Mouse (Mus musculus): ENCODE measurements around the gene Celf5. TPM values are rescaled to one million over a fixed set of nuclear protein-coding genes. Genes with fewer than 3 reads are reported as not detected.

Gene Celf5
- 1.7 TPM in 2 replicates for polyA plus RNA-seq (2015; fragmentation: Nextera tagmentation; extraction: Ambion mirVana)

GRCm38 (mm10) chr10:81482533-81482889 lies at the start of gene Celf5:
Celf5 (minus strand) TSS chr10:81482709.
- peak within 1 kb of the TSS; percentile 55 for H3K9ac ChIP-seq
- ATAC-seq: peak; percentile 82
- peak within 1 kb of the TSS; percentile 85 for H3K4me2 ChIP-seq (replicated peaks)
- 0 out of 2 replicates have a peak, but pooled peaks cover 8% of the 10 kb centered on the region for H3K4me1 ChIP-seq (replicated peaks)
- WGBS: under 1% methylated on average over 36 of the region's 36 CpGs
- H3K4me3 ChIP-seq (replicated peaks): peak within 1 kb of the TSS; percentile 46
- H3K9me3 ChIP-seq: no peaks in the 10 kb centered on the region
- H3K36me3 ChIP-seq: peaks cover 10% of the 10 kb centered on the region; the same call in 1 of the 2 replicates
- H3K27me3 ChIP-seq (replicated peaks): peaks cover 23% of the 10 kb centered on the region
- no peak within 1 kb of the TSS for H3K27ac ChIP-seq

- ATAC-seq: 0 out of 2 replicates have a peak, but pooled peaks have one; percentile 35
- no peak overlapping the region for H3K27ac ChIP-seq
- H3K27me3 ChIP-seq (replicated peaks): no peaks in the 10 kb centered on the region
- 11% methylated on average over 14 of the region's 14 CpGs for WGBS
- peaks cover 13% of the 10 kb centered on the region for H3K4me1 ChIP-seq (replicated peaks)
- H3K9ac ChIP-seq: no peak overlapping the region
- H3K36me3 ChIP-seq: peaks cover 26% of the 10 kb centered on the region
- no peaks in the 10 kb centered on the region for H3K9me3 ChIP-seq
- H3K4me2 ChIP-seq (replicated peaks): no peak overlapping the region
- H3K4me3 ChIP-seq (replicated peaks): no peak overlapping the region
These were observed 44.3 kb upstream of the Celf5 start for GRCm38 (mm10) chr10:81526779-81527178.

- Histone ChIP-seq H3K4me2 (replicated peaks) (no peak overlapping the region), H3K9me3 (no peaks in the 10 kb centered on the region), H3K4me1 (replicated peaks) (peaks cover 13% of the 10 kb centered on the region), H3K27ac (no peak overlapping the region), H3K4me3 (replicated peaks) (no peak overlapping the region), H3K27me3 (replicated peaks) (no peaks in the 10 kb centered on the region), H3K36me3 (peaks cover 13% of the 10 kb centered on the region), H3K9ac (no peak overlapping the region)
- WGBS: 50% methylated on average over 13 of the region's 13 CpGs
- ATAC-seq: no peak
These were observed 42.6 kb upstream of the Celf5 start for GRCm38 (mm10) chr10:81525017-81525694.

GRCm38 (mm10) chr10:81524051-81524605 lies 41.6 kb upstream of the Celf5 start, which contains the start of gene Gna15:
Gna15 (minus strand) TSS chr10:81524225.
- Histone ChIP-seq H3K4me3 (replicated peaks) (no peak within 1 kb of the TSS), H3K27ac (peak within 1 kb of the TSS; percentile 27; the same call in 1 of the 2 replicates), H3K9ac (no peak within 1 kb of the TSS), H3K36me3 (peaks cover 5% of the 10 kb centered on the region), H3K9me3 (no peaks in the 10 kb centered on the region), H3K4me1 (replicated peaks) (peaks cover 18% of the 10 kb centered on the region), H3K27me3 (replicated peaks) (no peaks in the 10 kb centered on the region), H3K4me2 (replicated peaks) (peak within 1 kb of the TSS; percentile 30)
- peak; percentile 42 for ATAC-seq
- WGBS: 16% methylated on average over 9 of the region's 9 CpGs

- 16% methylated on average over 19 of the region's 19 CpGs for WGBS
- no peaks in the 10 kb centered on the region for H3K36me3 ChIP-seq
- ATAC-seq: no peak
- H3K4me2 ChIP-seq (replicated peaks): peak overlapping the region; percentile 30
- H3K27ac ChIP-seq: peak overlapping the region; percentile 27; the same call in 1 of the 2 replicates
- no peaks in the 10 kb centered on the region for H3K27me3 ChIP-seq (replicated peaks)
- H3K9me3 ChIP-seq: no peaks in the 10 kb centered on the region
- no peak overlapping the region for H3K4me3 ChIP-seq (replicated peaks)
- no peak overlapping the region for H3K9ac ChIP-seq
- peaks cover 18% of the 10 kb centered on the region for H3K4me1 ChIP-seq (replicated peaks)
These were observed 41.1 kb upstream of the Celf5 start for GRCm38 (mm10) chr10:81523570-81523969.

GRCm38 (mm10) chr10:81523142-81523541 lies 40.6 kb upstream of the Celf5 start:
- no peak overlapping the region for H3K4me3 ChIP-seq (replicated peaks)
- H3K4me1 ChIP-seq (replicated peaks): peaks cover 18% of the 10 kb centered on the region
- H3K9ac ChIP-seq: no peak overlapping the region
- no peaks in the 10 kb centered on the region for H3K9me3 ChIP-seq
- H3K36me3 ChIP-seq: no peaks in the 10 kb centered on the region
- ATAC-seq: no peak
- no peak overlapping the region for H3K27ac ChIP-seq
- H3K27me3 ChIP-seq (replicated peaks): no peaks in the 10 kb centered on the region
- WGBS: 77% methylated on average over 6 of the region's 6 CpGs
- peak overlapping the region; percentile 30 for H3K4me2 ChIP-seq (replicated peaks)

- H3K27ac ChIP-seq: no peak overlapping the region
- peaks cover 14% of the 10 kb centered on the region for H3K4me1 ChIP-seq (replicated peaks)
- ATAC-seq: no peak
- no peak overlapping the region for H3K4me3 ChIP-seq (replicated peaks)
- no peaks in the 10 kb centered on the region for H3K9me3 ChIP-seq
- no peak overlapping the region for H3K4me2 ChIP-seq (replicated peaks)
- no peaks in the 10 kb centered on the region for H3K27me3 ChIP-seq (replicated peaks)
- WGBS: 68% methylated on average over 3 of the region's 3 CpGs
- no peak overlapping the region for H3K9ac ChIP-seq
- no peaks in the 10 kb centered on the region for H3K36me3 ChIP-seq
These were observed 37.5 kb upstream of the Celf5 start for GRCm38 (mm10) chr10:81519978-81520365.

GRCm38 (mm10) chr10:81519227-81519977 lies 36.9 kb upstream of the Celf5 start:
- no peak overlapping the region for H3K27ac ChIP-seq
- H3K9ac ChIP-seq: no peak overlapping the region
- no peaks in the 10 kb centered on the region for H3K9me3 ChIP-seq
- no peak overlapping the region for H3K4me2 ChIP-seq (replicated peaks)
- no peaks in the 10 kb centered on the region for H3K27me3 ChIP-seq (replicated peaks)
- ATAC-seq: no peak
- no peaks in the 10 kb centered on the region for H3K36me3 ChIP-seq
- H3K4me3 ChIP-seq (replicated peaks): no peak overlapping the region
- 78% methylated on average over 6 of the region's 6 CpGs for WGBS
- peaks cover 10% of the 10 kb centered on the region for H3K4me1 ChIP-seq (replicated peaks)

GRCm38 (mm10) chr10:81518546-81518945 lies 36.0 kb upstream of the Celf5 start:
- no peak overlapping the region for H3K27ac ChIP-seq
- ATAC-seq: peak; percentile 69
- peaks cover 5% of the 10 kb centered on the region; the same call in 1 of the 2 replicates for H3K4me1 ChIP-seq (replicated peaks)
- 17% methylated on average over 4 of the region's 4 CpGs for WGBS
- H3K4me2 ChIP-seq (replicated peaks): no peak overlapping the region
- no peaks in the 10 kb centered on the region for H3K27me3 ChIP-seq (replicated peaks)
- H3K9me3 ChIP-seq: no peaks in the 10 kb centered on the region
- H3K36me3 ChIP-seq: no peaks in the 10 kb centered on the region
- no peak overlapping the region for H3K9ac ChIP-seq
- H3K4me3 ChIP-seq (replicated peaks): no peak overlapping the region

GRCm38 (mm10) chr10:81517227-81517626 lies 34.7 kb upstream of the Celf5 start:
- Histone ChIP-seq H3K4me2 (replicated peaks) (no peak overlapping the region), H3K4me3 (replicated peaks) (no peak overlapping the region), H3K9ac (no peak overlapping the region), H3K27ac (no peak overlapping the region), H3K36me3 (no peaks in the 10 kb centered on the region), H3K4me1 (replicated peaks) (0 out of 2 replicates have a peak, but pooled peaks cover 5% of the 10 kb centered on the region), H3K27me3 (replicated peaks) (0 out of 2 replicates have a peak, but pooled peaks cover 3% of the 10 kb centered on the region), H3K9me3 (no peaks in the 10 kb centered on the region)
- no peak for ATAC-seq
- WGBS: 71% methylated on average over 8 of the region's 8 CpGs

- 0 out of 2 replicates have a peak, but pooled peaks cover 5% of the 10 kb centered on the region for H3K27me3 ChIP-seq (replicated peaks)
- H3K27ac ChIP-seq: no peak overlapping the region
- 85% methylated on average over 5 of the region's 5 CpGs for WGBS
- H3K4me1 ChIP-seq (replicated peaks): no peaks in the 10 kb centered on the region
- no peak overlapping the region for H3K4me3 ChIP-seq (replicated peaks)
- no peak for ATAC-seq
- no peaks in the 10 kb centered on the region for H3K36me3 ChIP-seq
- H3K4me2 ChIP-seq (replicated peaks): no peak overlapping the region
- no peak overlapping the region for H3K9ac ChIP-seq
- H3K9me3 ChIP-seq: no peaks in the 10 kb centered on the region
These were observed 31.3 kb upstream of the Celf5 start for GRCm38 (mm10) chr10:81513798-81514197.

GRCm38 (mm10) chr10:81510246-81510810 lies 27.8 kb upstream of the Celf5 start:
- Histone ChIP-seq H3K9me3 (no peaks in the 10 kb centered on the region), H3K27ac (no peak overlapping the region), H3K4me3 (replicated peaks) (no peak overlapping the region), H3K27me3 (replicated peaks) (0 out of 2 replicates have a peak, but pooled peaks cover 5% of the 10 kb centered on the region), H3K4me2 (replicated peaks) (no peak overlapping the region), H3K4me1 (replicated peaks) (no peaks in the 10 kb centered on the region), H3K9ac (no peak overlapping the region), H3K36me3 (no peaks in the 10 kb centered on the region)
- no peak for ATAC-seq
- 75% methylated on average over 14 of the region's 14 CpGs for WGBS
